Mouse (Mus musculus) E14TG2a.4 (cell line): ENCODE data around the gene Sh3glb2.

Experiments
- H3K27me3 ChIP-seq: 2 replicates; pipeline ENCODE4 v1.6.1; 2014; ENCODE audit warnings: low read length, control low read depth; ENCODE audit not compliant: insufficient read depth
- H3K36me3 ChIP-seq: 2 replicates; pipeline ENCODE4 v1.6.1; 2014; ENCODE audit warnings: low read length, control low read depth; ENCODE audit not compliant: insufficient read depth
- H3K4me1 ChIP-seq: replicated peaks from 2 replicates; pipeline ENCODE4 v1.6.1; 2014; ENCODE audit warnings: low read depth, low read length, control low read depth
- H3K4me3 ChIP-seq: replicated peaks from 2 replicates; pipeline ENCODE4 v1.5.1; 2014; ENCODE audit warnings: mild to moderate bottlenecking, low read length
- H3K9me3 ChIP-seq: 2 replicates; pipeline ENCODE4 v1.6.1; 2014; ENCODE audit warnings: low read length, control low read depth
- CTCF ChIP-seq: conservative IDR thresholded peaks from 2 replicates; pipeline ENCODE4 v1.5.1; 2014; ENCODE audit warnings: low read length
- NANOG ChIP-seq: IDR thresholded peaks from 2 replicates; pipeline ENCODE4 v1.6.1; 2014; ENCODE audit warnings: borderline replicate concordance, low read length, mixed read lengths
- POU5F1 ChIP-seq: IDR thresholded peaks from 2 replicates; pipeline ENCODE4 v1.6.1; 2014; ENCODE audit warnings: low read length, borderline replicate concordance

Sh3glb2 gene

GRCm38 (mm10) chr2:30358533-30359531 lies at the start of gene Sh3glb2:
TSS of gene Sh3glb2 (minus strand) at chr2:30359337.
- TF ChIP-seq NANOG (no peak), POU5F1 (no peak), CTCF (no peak)
- Histone ChIP-seq H3K9me3 (peaks cover 5% of the 10 kb centered on the region), H3K36me3 (peaks cover 27% of the 10 kb centered on the region), H3K27me3 (no peaks in the 10 kb centered on the region), H3K4me3 (peak within 1 kb of the TSS; percentile 92), H3K4me1 (peaks cover 57% of the 10 kb centered on the region)

- TF ChIP-seq NANOG (no peak), POU5F1 (no peak), CTCF (no peak)
- no peaks in the 10 kb centered on the region for H3K9me3 ChIP-seq
- H3K4me3 ChIP-seq, result no peak overlapping the region
- peaks cover 72% of the 10 kb centered on the region for H3K36me3 ChIP-seq
- H3K4me1 ChIP-seq, result peaks cover 40% of the 10 kb centered on the region
- H3K27me3 ChIP-seq, result peaks cover 7% of the 10 kb centered on the region
Observed at GRCm38 (mm10) chr2:30408452-30409100, 49.4 kb upstream of the Sh3glb2 start.

GRCm38 (mm10) chr2:30407778-30408177 lies 48.6 kb upstream of the Sh3glb2 start:
- Histone ChIP-seq H3K27me3 (0 out of 2 replicates have a peak, but pooled peaks cover under 1% of the 10 kb centered on the region), H3K9me3 (no peaks in the 10 kb centered on the region), H3K36me3 (peaks cover 75% of the 10 kb centered on the region), H3K4me1 (peaks cover 38% of the 10 kb centered on the region), H3K4me3 (no peak overlapping the region)
- no peak for TF ChIP-seq POU5F1
- no peak for TF ChIP-seq NANOG
- no peak for TF ChIP-seq CTCF

DNA sequence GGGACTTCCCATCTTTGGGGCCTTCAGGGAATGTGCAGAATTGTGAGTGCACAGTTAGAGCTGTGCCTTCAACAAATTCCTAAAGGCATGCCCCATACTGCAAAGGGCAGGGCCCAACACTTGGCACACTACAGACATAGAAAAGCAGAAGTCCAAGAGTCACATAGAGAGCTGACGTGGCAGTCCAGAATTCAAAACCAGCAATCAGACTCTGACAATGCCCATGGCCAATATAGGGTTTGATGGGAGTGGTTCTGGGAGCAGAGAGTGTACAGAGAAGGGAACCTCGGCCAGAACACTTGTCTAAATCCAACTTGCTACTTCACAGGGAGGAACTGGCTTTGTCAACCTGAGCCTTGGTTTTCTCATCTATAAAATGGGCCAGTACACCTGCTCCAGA lies 48.1 kb upstream of the Sh3glb2 start:
- Histone ChIP-seq H3K36me3 (peaks cover 75% of the 10 kb centered on the region), H3K27me3 (no peaks in the 10 kb centered on the region)

DNA sequence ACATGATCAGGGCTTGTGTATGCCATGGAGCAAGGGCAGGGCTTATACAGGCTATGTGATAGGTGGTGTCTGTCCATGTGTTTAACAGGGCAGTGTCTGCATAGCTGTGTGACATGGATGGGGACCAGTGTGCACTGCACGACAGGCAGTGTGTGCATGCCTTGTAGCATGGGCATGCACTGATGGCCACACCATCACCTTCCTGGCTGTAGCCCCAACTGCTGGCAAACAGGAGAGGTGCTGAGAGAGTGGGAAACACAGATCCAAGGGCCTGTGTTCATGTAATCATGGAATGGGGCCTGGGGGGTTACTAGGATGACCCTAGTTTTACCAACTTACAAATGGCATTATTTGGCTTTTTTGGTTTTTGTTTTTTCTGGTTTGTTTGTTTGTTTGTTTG lies 44.7 kb upstream of the Sh3glb2 start:
- no peak for TF ChIP-seq CTCF
- no peak for TF ChIP-seq POU5F1
- TF ChIP-seq NANOG, result no peak
- Histone ChIP-seq H3K4me3 (no peak overlapping the region), H3K9me3 (no peaks in the 10 kb centered on the region), H3K4me1 (peaks cover 65% of the 10 kb centered on the region), H3K27me3 (no peaks in the 10 kb centered on the region), H3K36me3 (peaks cover 80% of the 10 kb centered on the region)

More for the DNA sequence above, 48.1 kb upstream of the Sh3glb2 start:
- Histone ChIP-seq H3K4me1 (peaks cover 40% of the 10 kb centered on the region), H3K4me3 (no peak overlapping the region), H3K9me3 (no peaks in the 10 kb centered on the region)
- no peak for TF ChIP-seq CTCF
- no peak for TF ChIP-seq NANOG
- TF ChIP-seq POU5F1, result no peak

DNA sequence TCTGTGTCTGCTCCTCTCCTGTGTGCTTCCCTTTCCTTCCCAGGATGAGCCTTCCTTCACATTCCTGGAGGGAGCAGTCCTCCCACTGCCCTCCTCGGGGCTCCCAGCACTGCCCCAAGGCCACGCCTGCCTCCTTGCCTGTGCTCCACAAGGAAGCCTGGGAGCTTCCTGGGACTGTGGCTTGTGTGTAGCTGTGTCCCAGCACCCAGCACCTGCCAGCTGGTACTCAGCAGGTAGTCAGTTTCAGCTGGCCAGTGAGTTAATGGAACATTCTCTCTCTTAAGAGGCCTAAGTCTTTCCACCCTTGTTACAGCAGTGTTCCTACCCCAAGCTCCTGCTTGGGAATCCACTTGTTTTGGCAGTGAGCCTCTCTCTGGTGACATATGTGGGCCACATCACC lies 43.7 kb upstream of the Sh3glb2 start:
- Histone ChIP-seq H3K36me3 (peaks cover 80% of the 10 kb centered on the region), H3K27me3 (no peaks in the 10 kb centered on the region), H3K4me1 (peaks cover 75% of the 10 kb centered on the region), H3K4me3 (no peak overlapping the region), H3K9me3 (no peaks in the 10 kb centered on the region)
- TF ChIP-seq CTCF (no peak), POU5F1 (no peak), NANOG (no peak)

GRCm38 (mm10) chr2:30402351-30402826 lies 43.3 kb upstream of the Sh3glb2 start:
- peaks cover 80% of the 10 kb centered on the region for H3K4me1 ChIP-seq
- no peaks in the 10 kb centered on the region for H3K27me3 ChIP-seq
- H3K36me3 ChIP-seq, result peaks cover 80% of the 10 kb centered on the region
- H3K4me3 ChIP-seq, result no peak overlapping the region
- H3K9me3 ChIP-seq, result no peaks in the 10 kb centered on the region
- TF ChIP-seq POU5F1, result no peak
- TF ChIP-seq NANOG, result no peak
- TF ChIP-seq CTCF, result no peak

GRCm38 (mm10) chr2:30401581-30401980 lies 42.4 kb upstream of the Sh3glb2 start:
- Histone ChIP-seq H3K36me3 (peaks cover 81% of the 10 kb centered on the region), H3K27me3 (no peaks in the 10 kb centered on the region), H3K9me3 (no peaks in the 10 kb centered on the region), H3K4me3 (no peak overlapping the region), H3K4me1 (peaks cover 81% of the 10 kb centered on the region)
- no peak for TF ChIP-seq CTCF
- TF ChIP-seq NANOG, result no peak
